Mouse (Mus musculus) kidney, embryonic 16.5 days (tissue): Measurements from ENCODE around the gene Psenen. TPM values are rescaled to one million over a fixed set of nuclear protein-coding genes. Genes with fewer than 3 reads are reported as not detected.

Experiments
- ATAC-seq: fragments of 200-750 bp; cut with Nextera tagmentation; 2 replicates; pipeline ENCODE4 v1.8.0; 2017; ENCODE audit warnings: moderate TSS enrichment; ENCODE audit not compliant: low FRiP score, low TSS enrichment
- H3K27ac ChIP-seq: fragments of 300-500 bp; sonication (generic); 2 replicates; pipeline ENCODE4 v1.5.1; 2014; ENCODE audit warnings: low read length
- H3K27me3 ChIP-seq: fragments of 300-500 bp; sonication (generic); 2 replicates; pipeline ENCODE4 v1.6.1; 2014; ENCODE audit warnings: low read length, control low read depth, mixed read lengths; ENCODE audit not compliant: insufficient read depth
- H3K36me3 ChIP-seq: fragments of 300-500 bp; sonication (generic); 2 replicates; pipeline ENCODE4 v1.6.1; 2014; ENCODE audit warnings: low read length, control low read depth, mixed read lengths; ENCODE audit not compliant: insufficient read depth
- H3K4me1 ChIP-seq: fragments of 300-500 bp; sonication (generic); 2 replicates; pipeline ENCODE4 v1.6.1; 2014; ENCODE audit warnings: low read length, control low read depth, mixed read lengths; ENCODE audit not compliant: insufficient read depth
- H3K4me2 ChIP-seq: fragments of 300-500 bp; sonication (generic); replicated peaks from 2 replicates; pipeline ENCODE4 v1.6.1; 2014; ENCODE audit warnings: low read depth, low read length
- H3K4me3 ChIP-seq: fragments of 300-500 bp; sonication (generic); 2 replicates; pipeline ENCODE4 v1.5.1; 2014; ENCODE audit warnings: mild to moderate bottlenecking, low read length
- H3K9ac ChIP-seq: fragments of 300-500 bp; sonication (generic); replicated peaks from 2 replicates; pipeline ENCODE4 v1.6.1; 2014; ENCODE audit warnings: low read length
- H3K9me3 ChIP-seq: fragments of 300-500 bp; sonication (generic); 2 replicates; pipeline ENCODE4 v1.6.1; 2016; ENCODE audit warnings: low read length, control low read depth
- WGBS: fragments of 180-500 bp; shearing (Covaris S2); extraction: QIAGEN DNeasy Blood & Tissue Kit; methylation state at CpG from one replicate; pipeline ENCODE4 v1.1.7; 2014; 5-methylcytosine and 5-hydroxymethylcytosine counted together
- polyA plus RNA-seq: library from polyadenylated mRNA; unstranded; fragments of >200 nt; fragmentation: Nextera tagmentation; extraction: Ambion mirVana; gene quantifications from 2 replicates; pipeline ENCODE4 v1.2.1, GENCODE M21; 2015

Gene Psenen
- polyA plus RNA-seq, 1 experiment from 2014 or later, result 142 TPM

DNA sequence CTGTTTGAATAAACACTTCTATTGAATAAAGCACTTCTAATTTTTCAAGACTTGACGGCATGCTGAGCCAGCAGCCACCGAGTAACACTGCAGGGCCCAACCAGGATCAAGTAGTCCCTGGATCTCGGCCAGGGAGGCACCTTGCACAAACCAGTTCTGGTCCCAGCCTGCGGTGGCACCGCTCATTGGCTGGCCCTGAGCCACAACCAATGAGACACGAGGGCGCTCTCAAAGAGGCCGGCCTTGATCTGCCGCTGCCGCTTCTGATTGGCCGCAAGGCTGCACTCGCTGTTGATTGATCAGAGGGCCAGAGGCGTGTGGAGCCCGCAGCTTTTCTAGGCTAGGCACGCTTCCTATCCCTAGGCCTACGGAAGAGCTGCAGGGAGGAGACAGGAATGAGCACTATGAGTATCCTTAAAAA, 36.5 kb upstream of the Psenen start:
- peak overlapping the region; percentile 14; the same call in 1 of the 2 replicates for H3K4me2 ChIP-seq
- no peaks in the 10 kb centered on the region for H3K9me3 ChIP-seq
- no peak overlapping the region for H3K9ac ChIP-seq
- H3K27ac ChIP-seq, result peak overlapping the region; percentile 31
- WGBS, result under 1% methylated on average over 16 of the region's 16 CpGs
- no peaks in the 10 kb centered on the region for H3K27me3 ChIP-seq
- H3K4me1 ChIP-seq, result peaks cover 23% of the 10 kb centered on the region
- no peak overlapping the region for H3K4me3 ChIP-seq
- ATAC-seq, result peak; percentile 96
- H3K36me3 ChIP-seq, result no peaks in the 10 kb centered on the region

DNA sequence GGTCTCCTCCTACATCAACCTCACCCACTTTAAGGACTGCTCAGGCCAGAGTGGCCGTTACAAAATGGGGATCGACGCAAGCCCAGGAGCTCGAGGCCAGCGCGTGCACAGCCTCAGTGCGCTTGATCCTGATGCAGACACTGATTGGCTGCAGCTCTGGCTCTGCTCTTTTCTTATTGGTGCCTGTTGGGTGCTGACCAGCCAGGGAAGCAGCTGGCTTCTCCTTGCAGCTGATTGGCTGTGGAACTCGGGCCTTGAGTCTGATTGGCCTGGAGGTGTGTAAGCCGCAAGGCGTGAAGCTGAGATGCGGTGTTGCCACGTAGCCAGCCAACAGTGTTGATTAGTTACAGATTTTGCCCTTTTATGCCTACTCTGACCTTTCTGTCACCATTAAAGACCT, 35.4 kb upstream of the Psenen start, which contains the start of gene Zbtb32:
TSS of gene Zbtb32 (minus strand) at position 124 of the 400 bp plus-strand sequence.
- ATAC-seq, result no peak
- Histone ChIP-seq H3K9ac (no peak within 1 kb of the TSS), H3K27me3 (no peaks in the 10 kb centered on the region), H3K9me3 (no peaks in the 10 kb centered on the region), H3K4me3 (no peak within 1 kb of the TSS), H3K27ac (peak within 1 kb of the TSS; percentile 32; the same call in 1 of the 2 replicates), H3K4me1 (peaks cover 16% of the 10 kb centered on the region), H3K4me2 (no peak within 1 kb of the TSS), H3K36me3 (no peaks in the 10 kb centered on the region)
- WGBS, result 93% methylated on average over 12 of the region's 12 CpGs

DNA sequence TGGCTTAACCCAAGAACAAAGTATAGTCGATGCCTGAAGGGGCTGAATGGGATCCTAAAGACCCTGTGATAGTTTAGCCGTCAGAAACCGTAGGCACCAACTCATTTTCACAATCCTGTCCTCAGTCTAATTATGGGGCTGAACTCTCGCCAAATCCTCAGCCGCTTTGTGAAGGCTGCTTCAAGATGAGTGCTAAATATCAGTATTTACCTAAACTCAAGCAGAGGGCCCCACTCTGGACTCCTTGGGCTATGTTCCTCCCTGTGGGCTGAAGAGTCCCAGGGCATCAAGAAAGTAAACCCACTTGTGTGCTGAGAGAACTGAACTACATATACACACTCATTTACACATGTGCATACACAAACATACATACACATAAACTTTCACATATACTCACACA, 33.4 kb upstream of the Psenen start:
- Histone ChIP-seq H3K4me1 (0 out of 2 replicates have a peak, but pooled peaks cover 3% of the 10 kb centered on the region), H3K4me3 (no peak overlapping the region), H3K36me3 (no peaks in the 10 kb centered on the region), H3K4me2 (no peak overlapping the region), H3K27me3 (no peaks in the 10 kb centered on the region), H3K9me3 (no peaks in the 10 kb centered on the region), H3K9ac (no peak overlapping the region), H3K27ac (no peak overlapping the region)
- 74% methylated on average over 5 of the region's 5 CpGs for WGBS
- no peak for ATAC-seq

DNA sequence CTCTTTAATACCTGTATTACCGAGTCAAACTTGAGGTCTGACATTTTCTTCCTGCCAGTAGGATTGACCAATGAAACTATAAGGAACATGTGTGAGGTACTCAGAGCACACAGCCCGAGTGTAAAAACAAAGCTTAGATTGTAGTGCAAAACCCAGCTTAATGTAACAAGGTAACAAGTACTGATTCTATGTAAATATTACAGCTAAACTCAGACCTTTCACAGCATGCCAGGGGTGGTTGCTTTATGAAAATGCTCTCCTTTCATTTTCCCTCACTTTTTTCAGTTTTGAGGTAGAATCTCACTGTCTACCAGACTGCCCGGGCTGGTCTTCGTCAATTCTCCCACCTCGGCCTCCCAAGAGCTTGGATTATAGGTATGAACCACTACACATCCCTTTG, 32.7 kb upstream of the Psenen start:
- Histone ChIP-seq H3K4me2 (no peak overlapping the region), H3K4me3 (no peak overlapping the region), H3K36me3 (no peaks in the 10 kb centered on the region), H3K9me3 (no peaks in the 10 kb centered on the region), H3K27ac (no peak overlapping the region), H3K27me3 (no peaks in the 10 kb centered on the region), H3K9ac (no peak overlapping the region), H3K4me1 (0 out of 2 replicates have a peak, but pooled peaks cover 3% of the 10 kb centered on the region)
- WGBS, result 82% methylated on average over 5 of the region's 5 CpGs
- no peak for ATAC-seq

DNA sequence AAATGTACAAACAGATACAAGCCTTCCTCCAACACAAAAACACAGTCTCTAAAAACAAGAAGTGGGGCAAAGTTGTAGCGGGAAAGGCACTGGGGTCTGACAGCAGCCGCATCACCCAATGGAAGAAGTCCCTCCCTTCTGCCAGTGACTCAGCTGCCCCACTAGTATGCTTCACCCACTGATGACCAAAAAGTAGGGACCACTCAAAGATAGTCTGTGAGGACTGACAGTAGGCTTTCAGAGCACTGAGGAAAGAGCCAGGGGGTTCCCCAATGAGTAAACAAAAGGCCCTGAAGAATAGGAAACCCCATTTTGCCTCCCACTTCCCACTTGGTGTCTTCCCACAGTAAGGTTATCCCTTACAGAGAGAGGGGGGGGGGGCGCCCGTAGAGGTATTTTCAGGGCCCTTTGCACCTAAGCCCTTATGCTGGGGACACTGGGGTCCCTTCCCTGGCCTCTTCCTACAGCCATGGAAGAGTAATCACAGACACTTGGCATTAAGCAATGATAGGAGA, 31.1 kb upstream of the Psenen start:
- H3K27me3 ChIP-seq, result no peaks in the 10 kb centered on the region
- no peak overlapping the region for H3K27ac ChIP-seq
- no peak for ATAC-seq
- H3K4me1 ChIP-seq, result peaks cover 8% of the 10 kb centered on the region; the same call in 1 of the 2 replicates
- H3K4me2 ChIP-seq, result no peak overlapping the region
- no peak overlapping the region for H3K4me3 ChIP-seq
- 63% methylated on average over 4 of the region's 4 CpGs for WGBS
- no peaks in the 10 kb centered on the region for H3K9me3 ChIP-seq
- H3K36me3 ChIP-seq, result no peaks in the 10 kb centered on the region
- H3K9ac ChIP-seq, result no peak overlapping the region

DNA sequence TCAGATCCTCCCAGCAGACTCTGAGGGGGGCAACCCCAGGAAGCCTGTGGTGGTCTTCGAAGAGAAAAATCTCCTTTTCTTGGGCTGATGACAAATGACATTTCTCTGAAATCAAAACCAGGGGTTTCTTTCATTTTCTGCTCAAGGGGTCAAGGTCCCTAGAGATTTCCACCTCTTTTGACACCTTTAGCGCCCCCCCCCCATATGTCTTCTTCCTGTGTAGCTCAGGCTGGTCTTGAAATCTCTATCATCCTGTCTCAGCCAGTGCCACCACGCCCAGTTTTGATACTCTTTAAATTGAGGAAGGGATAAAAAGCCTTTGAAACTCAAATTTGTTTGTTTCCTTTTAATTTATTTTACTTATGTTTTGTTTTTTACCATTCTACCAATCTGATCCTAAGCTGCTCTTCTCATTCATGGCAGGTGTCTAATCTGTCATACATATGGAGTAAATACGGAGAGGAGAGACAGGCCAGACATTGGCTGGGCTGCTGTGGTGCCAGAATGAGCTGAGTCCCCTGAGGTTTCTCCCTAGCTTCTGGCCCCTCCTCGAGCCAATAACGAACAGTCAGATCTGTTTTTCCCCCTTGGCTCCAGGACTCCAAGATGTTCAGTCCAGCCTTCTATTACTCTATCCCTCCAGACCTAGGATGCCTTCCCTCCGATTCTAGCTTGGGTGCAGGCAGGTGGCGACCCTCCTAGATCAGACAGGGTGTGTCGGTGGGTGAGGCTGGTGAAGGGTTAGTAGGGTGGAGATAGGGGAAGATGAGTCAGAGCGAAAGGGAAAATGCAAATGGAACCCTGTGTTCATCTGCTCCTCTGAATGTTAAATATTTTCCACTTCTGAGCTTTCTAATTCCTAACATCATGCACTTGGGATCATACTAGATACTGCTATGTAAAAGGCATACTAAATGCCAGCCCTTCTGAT, 30.4 kb upstream of the Psenen start:
- H3K36me3 ChIP-seq, result no peaks in the 10 kb centered on the region
- H3K27ac ChIP-seq, result no peak overlapping the region
- WGBS, result 75% methylated on average over 10 of the region's 10 CpGs
- no peak overlapping the region for H3K4me3 ChIP-seq
- ATAC-seq, result no peak
- H3K4me1 ChIP-seq, result peaks cover 9% of the 10 kb centered on the region; the same call in 1 of the 2 replicates
- H3K4me2 ChIP-seq, result no peak overlapping the region
- no peaks in the 10 kb centered on the region for H3K9me3 ChIP-seq
- H3K9ac ChIP-seq, result no peak overlapping the region
- no peaks in the 10 kb centered on the region for H3K27me3 ChIP-seq

DNA sequence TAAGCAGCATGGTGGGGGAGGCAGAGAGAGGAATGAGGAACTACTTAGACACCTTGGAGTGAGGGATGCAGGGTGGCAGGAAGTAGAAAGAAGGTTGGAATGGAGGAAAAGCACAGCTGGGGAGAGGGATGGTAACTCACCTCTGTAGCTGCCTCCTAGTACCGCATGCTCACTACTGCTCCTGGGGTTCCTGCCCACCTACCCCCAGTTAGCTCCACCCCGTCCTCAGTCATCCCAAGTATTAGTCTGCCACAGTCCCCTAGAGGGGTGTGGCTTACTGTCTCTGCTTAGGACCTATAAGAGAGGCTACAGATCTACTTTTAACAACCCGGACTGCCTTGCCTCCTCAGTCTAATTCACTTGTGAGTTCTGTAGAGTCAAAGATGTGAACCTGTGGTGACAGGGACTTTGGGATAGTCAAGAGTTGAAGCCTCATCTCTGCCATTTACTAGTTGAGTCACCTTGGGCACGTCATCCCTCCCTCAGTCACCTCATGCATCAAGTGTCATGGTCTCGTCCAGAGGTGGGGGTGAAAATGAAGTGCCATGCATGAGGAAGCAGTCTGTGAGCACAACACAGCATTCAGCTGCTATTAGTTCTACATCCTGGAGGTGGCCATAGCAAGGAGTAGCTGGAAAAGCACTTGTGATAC, 29.5 kb upstream of the Psenen start:
- no peaks in the 10 kb centered on the region for H3K36me3 ChIP-seq
- 45% methylated on average over 5 of the region's 5 CpGs for WGBS
- H3K9me3 ChIP-seq, result no peaks in the 10 kb centered on the region
- no peaks in the 10 kb centered on the region for H3K27me3 ChIP-seq
- no peak overlapping the region for H3K4me2 ChIP-seq
- no peak for ATAC-seq
- no peak overlapping the region for H3K27ac ChIP-seq
- H3K4me3 ChIP-seq, result no peak overlapping the region
- H3K4me1 ChIP-seq, result peaks cover 9% of the 10 kb centered on the region; the same call in 1 of the 2 replicates
- no peak overlapping the region for H3K9ac ChIP-seq

DNA sequence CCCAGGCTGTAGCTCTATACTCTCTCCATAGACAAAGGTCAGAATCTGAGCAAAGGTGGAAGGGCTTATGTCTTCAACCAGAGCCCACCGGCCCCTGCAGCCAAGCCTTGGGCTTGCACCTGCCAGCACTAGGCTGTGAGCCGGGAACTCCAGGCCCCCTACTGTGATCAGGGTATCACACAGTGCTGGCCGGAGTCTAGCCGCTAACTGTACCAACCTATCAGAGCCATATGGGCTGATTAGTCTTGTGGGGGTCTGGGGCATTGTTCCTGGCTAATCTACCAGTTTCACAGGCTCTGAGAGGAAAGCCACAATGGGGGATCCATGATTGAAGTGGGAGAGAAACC, 28.2 kb upstream of the Psenen start:
- no peak for ATAC-seq
- WGBS, result 70% methylated on average over 4 of the region's 4 CpGs
- H3K4me2 ChIP-seq, result no peak overlapping the region

DNA sequence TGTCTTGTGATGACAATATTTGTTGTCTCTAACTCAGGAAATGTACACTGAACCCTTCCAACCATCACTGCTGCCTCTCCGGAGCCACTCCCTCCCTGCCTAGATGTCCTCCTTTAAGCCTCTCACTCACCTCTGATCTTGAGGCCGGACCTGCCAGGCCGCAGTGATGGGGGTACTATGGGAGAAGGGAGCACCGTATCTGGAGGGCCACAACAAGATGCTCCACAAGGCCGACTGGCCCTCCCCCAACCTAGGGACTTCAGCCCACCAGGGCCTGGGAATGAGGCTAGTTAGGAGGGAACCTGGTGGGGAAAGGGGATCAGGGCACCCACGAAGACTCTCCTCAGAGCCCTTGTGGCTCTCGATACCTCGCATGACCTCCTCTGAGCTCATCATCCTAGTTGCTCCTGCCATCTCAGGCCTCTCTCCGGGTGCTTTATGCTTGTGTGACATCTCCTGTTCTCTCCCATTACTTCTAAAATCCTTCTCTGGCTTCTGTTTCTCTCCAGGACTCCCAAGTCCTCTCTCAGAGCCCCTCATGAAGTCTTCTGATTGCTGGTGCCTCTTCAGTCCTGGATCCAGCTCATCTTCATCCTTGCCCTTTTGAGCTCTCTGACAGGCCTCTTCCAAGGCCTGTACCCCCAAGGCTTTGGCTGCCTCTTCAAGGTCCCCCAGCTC, 27.6 kb upstream of the Psenen start:
- Histone ChIP-seq H3K36me3 (peaks cover 5% of the 10 kb centered on the region; the same call in 1 of the 2 replicates), H3K4me2 (no peak overlapping the region), H3K27ac (no peak overlapping the region), H3K4me1 (peaks cover 23% of the 10 kb centered on the region), H3K9ac (no peak overlapping the region), H3K4me3 (no peak overlapping the region), H3K27me3 (no peaks in the 10 kb centered on the region), H3K9me3 (no peaks in the 10 kb centered on the region)
- 85% methylated on average over 9 of the region's 9 CpGs for WGBS
- no peak for ATAC-seq

More for the DNA sequence above, 28.2 kb upstream of the Psenen start:
- Histone ChIP-seq H3K9me3 (no peaks in the 10 kb centered on the region), H3K27me3 (no peaks in the 10 kb centered on the region), H3K36me3 (no peaks in the 10 kb centered on the region; the same call in 1 of the 2 replicates), H3K4me3 (no peak overlapping the region), H3K4me1 (peaks cover 19% of the 10 kb centered on the region), H3K9ac (no peak overlapping the region), H3K27ac (no peak overlapping the region)
